Mouse (Mus musculus) skeletal muscle tissue, adult 2 months (tissue): Measurements from ENCODE around the gene Stra6.
A peak's percentile ranks its signal among the peaks of the same experiment; 100 is the strongest.

Experiments used
- DNase-seq: peaks from one replicate; pipeline ENCODE4 v3.0.0-alpha.2; 2012; ENCODE audit warnings: low read depth, low spot score

Stra6 gene

GRCm38 (mm10) chr9:58202676-58203453 lies 139.3 kb downstream of the Stra6 start:
- DNase-seq: peak; percentile 54
